ENCODE assay signal across 8 mouse cellular contexts in genomic region chr16:17488478-17489468, GRCm38 (mm10). TPM values are rescaled to one million over a fixed set of nuclear protein-coding genes. Genes with fewer than 3 reads are reported as not detected.
DNase-seq lines count a peak whose midpoint lies in the region; ATAC-seq lines count a peak whose summit lies in the region.

No protein-coding gene starts in this region.

- H3K4me3 ChIP-seq in heart, embryonic 13.5 days = peak overlapping the region; percentile 63
- peak overlapping the region; percentile 45 for H3K4me3 ChIP-seq in forebrain, embryonic 12.5 days (replicated peaks)
- peak overlapping the region; percentile 50 for H3K4me3 ChIP-seq in limb, embryonic 12.5 days (replicated peaks)
- peak overlapping the region; percentile 44 for H3K4me3 ChIP-seq in neural tube, embryonic 13.5 days

- H3K4me1 ChIP-seq in heart, embryonic 13.5 days = peaks cover 44% of the 10 kb centered on the region
- peaks cover 15% of the 10 kb centered on the region for H3K4me1 ChIP-seq in forebrain, embryonic 12.5 days
- H3K4me1 ChIP-seq in limb, embryonic 12.5 days (replicated peaks) = peaks cover 12% of the 10 kb centered on the region; the same call in 1 of the 2 replicates
- peaks cover 19% of the 10 kb centered on the region for H3K4me1 ChIP-seq in neural tube, embryonic 13.5 days (replicated peaks)

- H3K9me3 ChIP-seq in heart, embryonic 13.5 days = no peaks in the 10 kb centered on the region
- H3K9me3 ChIP-seq in forebrain, embryonic 12.5 days = no peaks in the 10 kb centered on the region
- H3K9me3 ChIP-seq in limb, embryonic 12.5 days = no peaks in the 10 kb centered on the region
- no peaks in the 10 kb centered on the region for H3K9me3 ChIP-seq in neural tube, embryonic 13.5 days

- peak overlapping the region; percentile 83; the same call in 1 of the 2 replicates for H3K9ac ChIP-seq in heart, embryonic 13.5 days
- H3K9ac ChIP-seq in forebrain, embryonic 12.5 days = peak overlapping the region; percentile 63; the same call in 1 of the 2 replicates
- no peak overlapping the region for H3K9ac ChIP-seq in limb, embryonic 12.5 days (replicated peaks)
- peak overlapping the region; percentile 71; the same call in 1 of the 2 replicates for H3K9ac ChIP-seq in neural tube, embryonic 13.5 days

- peak overlapping the region; percentile 95 for H3K4me2 ChIP-seq in heart, embryonic 13.5 days
- H3K4me2 ChIP-seq in forebrain, embryonic 12.5 days = peak overlapping the region; percentile 89
- peak overlapping the region; percentile 83 for H3K4me2 ChIP-seq in limb, embryonic 12.5 days
- peak overlapping the region; percentile 85 for H3K4me2 ChIP-seq in neural tube, embryonic 13.5 days

- intact Hi-C loops in heart, postnatal 14 days (cut with DNase I) = no loop called here

- WGBS in heart, embryonic 13.5 days = 45% methylated on average over 14 of the region's 14 CpGs
- 43% methylated on average over 14 of the region's 14 CpGs for WGBS in forebrain, embryonic 12.5 days
- 50% methylated on average over 14 of the region's 14 CpGs for WGBS in limb, embryonic 12.5 days
- 51% methylated on average over 14 of the region's 14 CpGs for WGBS in neural tube, embryonic 13.5 days

- ATAC-seq in heart, embryonic 13.5 days (ENCODE audit: extremely low read depth, insufficient number of reproducible peaks, low FRiP score, low TSS enrichment) = no peak
- peak; percentile 17; the same call in 1 of the 2 replicates for ATAC-seq in forebrain, embryonic 12.5 days (ENCODE audit: low FRiP score)
- peak; percentile 21; the same call in 1 of the 2 replicates for ATAC-seq in limb, embryonic 12.5 days (ENCODE audit: insufficient number of reproducible peaks, insufficient read depth, low FRiP score, low TSS enrichment, low read depth)
- peak; percentile 55; the same call in 1 of the 2 replicates for ATAC-seq in neural tube, embryonic 13.5 days (ENCODE audit: low read depth)

- H3K27ac ChIP-seq in heart, embryonic 13.5 days (replicated peaks) = no peak overlapping the region
- no peak overlapping the region for H3K27ac ChIP-seq in forebrain, embryonic 12.5 days
- no peak overlapping the region for H3K27ac ChIP-seq in limb, embryonic 12.5 days
- no peak overlapping the region for H3K27ac ChIP-seq in neural tube, embryonic 13.5 days (replicated peaks)

- peaks cover 38% of the 10 kb centered on the region for H3K36me3 ChIP-seq in heart, embryonic 13.5 days
- H3K36me3 ChIP-seq in forebrain, embryonic 12.5 days (replicated peaks) = peaks cover 29% of the 10 kb centered on the region
- peaks cover 37% of the 10 kb centered on the region for H3K36me3 ChIP-seq in limb, embryonic 12.5 days
- peaks cover 40% of the 10 kb centered on the region for H3K36me3 ChIP-seq in neural tube, embryonic 13.5 days

- DNase-seq in heart, postnatal 14 days = no peak
- DNase-seq in ZHBTc4 (ENCODE audit: low read depth, low spot score) = peak; percentile 59
- no peak for DNase-seq in gastrocnemius, postnatal 4 days (ENCODE audit: low spot score in 2 of 2)
- no peak for DNase-seq in right cerebral cortex, postnatal 4 days

- H3K27me3 ChIP-seq in heart, embryonic 13.5 days (replicated peaks) = peaks cover 34% of the 10 kb centered on the region
- peaks cover 28% of the 10 kb centered on the region for H3K27me3 ChIP-seq in forebrain, embryonic 12.5 days
- peaks cover 42% of the 10 kb centered on the region for H3K27me3 ChIP-seq in limb, embryonic 12.5 days
- H3K27me3 ChIP-seq in neural tube, embryonic 13.5 days = peaks cover 40% of the 10 kb centered on the region

RNA-seq across cellular contexts. Expression of gene Aifm3, which starts 0.6 kb away (rescaled TPM):
- polyA plus RNA-seq in heart, embryonic 13.5 days (2015; fragmentation: Nextera tagmentation; extraction: Ambion mirVana) = 0.88 and 1.0 TPM in 2 replicates
- under 1 TPM; 0.19 to 0.24 TPM for total RNA-seq in heart, postnatal 14 days (2021)
- polyA plus RNA-seq in forebrain, embryonic 12.5 days (2016; fragmentation: Nextera tagmentation; extraction: Ambion mirVana) = 6.8 and 8.3 TPM in 2 replicates
- 0.45 and 0.55 TPM in 2 replicates for polyA plus RNA-seq in limb, embryonic 12.5 days (2016; fragmentation: Nextera tagmentation; extraction: Ambion mirVana)
- polyA plus RNA-seq in neural tube, embryonic 13.5 days (2015; fragmentation: Nextera tagmentation; extraction: Ambion mirVana) = 2.4 and 2.6 TPM in 2 replicates
- total RNA-seq in gastrocnemius, postnatal 4 days (2021) = under 1 TPM; 0.54 to 0.75 TPM

RNA-seq across cellular contexts. Expression of gene Lztr1, which starts 19.7 kb away (rescaled TPM):
- 49.9 and 55.7 TPM in 2 replicates for polyA plus RNA-seq in heart, embryonic 13.5 days (2015; fragmentation: Nextera tagmentation; extraction: Ambion mirVana)
- 10 to 100 TPM; 39.4 to 42.8 TPM for total RNA-seq in heart, postnatal 14 days (2021)
- polyA plus RNA-seq in forebrain, embryonic 12.5 days (2016; fragmentation: Nextera tagmentation; extraction: Ambion mirVana) = 101 TPM in 2 replicates
- 104 and 111 TPM in 2 replicates for polyA plus RNA-seq in limb, embryonic 12.5 days (2016; fragmentation: Nextera tagmentation; extraction: Ambion mirVana)
- polyA plus RNA-seq in neural tube, embryonic 13.5 days (2015; fragmentation: Nextera tagmentation; extraction: Ambion mirVana) = 108 and 134 TPM in 2 replicates
- total RNA-seq in gastrocnemius, postnatal 4 days (2021) = 10 to 100 TPM; 48.4 to 51.1 TPM

RNA-seq across cellular contexts. Expression of gene Crkl, which starts 37.0 kb away (rescaled TPM):
- 42.8 and 46.0 TPM in 2 replicates for polyA plus RNA-seq in heart, embryonic 13.5 days (2015; fragmentation: Nextera tagmentation; extraction: Ambion mirVana)
- total RNA-seq in heart, postnatal 14 days (2021) = 10 to 100 TPM; 25.2 to 28.9 TPM
- 101 and 117 TPM in 2 replicates for polyA plus RNA-seq in forebrain, embryonic 12.5 days (2016; fragmentation: Nextera tagmentation; extraction: Ambion mirVana)
- 88.9 and 92.2 TPM in 2 replicates for polyA plus RNA-seq in limb, embryonic 12.5 days (2016; fragmentation: Nextera tagmentation; extraction: Ambion mirVana)
- polyA plus RNA-seq in neural tube, embryonic 13.5 days (2015; fragmentation: Nextera tagmentation; extraction: Ambion mirVana) = 84.5 and 88.0 TPM in 2 replicates
- total RNA-seq in gastrocnemius, postnatal 4 days (2021) = 10 to 100 TPM; 32.4 to 33.1 TPM

RNA-seq across cellular contexts. Expression of gene Thap7, which starts 42.2 kb away (rescaled TPM):
- 31.7 and 35.4 TPM in 2 replicates for polyA plus RNA-seq in heart, embryonic 13.5 days (2015; fragmentation: Nextera tagmentation; extraction: Ambion mirVana)
- total RNA-seq in heart, postnatal 14 days (2021) = 10 to 100 TPM; 14.3 to 14.7 TPM
- polyA plus RNA-seq in forebrain, embryonic 12.5 days (2016; fragmentation: Nextera tagmentation; extraction: Ambion mirVana) = 57.5 and 57.6 TPM in 2 replicates
- polyA plus RNA-seq in limb, embryonic 12.5 days (2016; fragmentation: Nextera tagmentation; extraction: Ambion mirVana) = 72.0 and 75.6 TPM in 2 replicates
- 67.8 and 69.9 TPM in 2 replicates for polyA plus RNA-seq in neural tube, embryonic 13.5 days (2015; fragmentation: Nextera tagmentation; extraction: Ambion mirVana)
- total RNA-seq in gastrocnemius, postnatal 4 days (2021) = 10 to 100 TPM; 18.7 to 22.5 TPM
